Mouse (Mus musculus): ENCODE data around the gene Rpf1. TPM values are rescaled to one million over a fixed set of nuclear protein-coding genes. Genes with fewer than 3 reads are reported as not detected.

Gene Rpf1
- polyA plus RNA-seq, 1 experiment from 2014 or later: 87.9 TPM

DNA sequence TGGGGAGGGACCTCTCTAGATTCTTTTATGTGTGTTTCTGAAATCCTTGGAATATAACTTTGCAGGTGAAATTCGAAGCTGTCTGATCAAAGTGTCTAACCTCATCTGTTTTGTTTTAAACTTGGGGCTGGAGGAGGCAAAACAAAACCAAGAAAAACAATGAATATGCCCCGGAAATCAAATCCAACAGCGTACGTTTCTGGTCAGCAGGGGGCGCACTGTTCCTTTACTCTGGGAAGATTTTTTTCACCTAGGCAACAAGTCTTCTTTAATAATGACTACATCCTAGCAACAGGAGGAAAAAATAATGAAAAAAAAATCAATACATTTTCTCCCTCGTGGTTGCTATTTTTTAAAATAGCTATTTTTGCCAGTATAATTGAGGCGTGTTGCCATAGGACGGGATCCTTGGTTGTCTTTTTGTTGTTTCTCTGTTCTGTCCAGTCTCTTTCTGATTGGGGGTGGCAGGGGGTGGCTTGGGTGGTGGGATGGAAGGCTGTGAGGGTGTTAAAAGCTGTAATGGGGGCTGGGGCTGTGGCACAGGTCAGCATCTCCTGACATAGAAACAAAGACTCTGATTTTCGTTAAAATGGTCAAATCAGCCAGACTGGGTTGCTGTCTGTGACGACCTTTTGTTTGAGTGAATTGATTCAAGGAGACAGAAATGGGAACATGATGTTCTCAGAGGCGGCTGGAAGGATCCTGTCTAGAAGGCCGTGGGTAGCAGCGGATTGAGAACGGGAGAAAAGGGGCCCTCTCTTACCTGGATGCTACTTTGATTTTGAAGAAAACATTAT is 43.2 kb upstream of the Rpf1 start:
- 21% methylated on average over 14 of the region's 14 CpGs for WGBS
- H3K9ac ChIP-seq (replicated peaks; ENCODE audit: low read length): no peak overlapping the region
- no peak overlapping the region for H3K27ac ChIP-seq (replicated peaks; ENCODE audit: low read depth, low read length)
- H3K4me2 ChIP-seq (ENCODE audit: low read depth, low read length): no peak overlapping the region
- H3K36me3 ChIP-seq (replicated peaks; ENCODE audit: control insufficient read depth, insufficient read depth, low read depth, low read length): no peaks in the 10 kb centered on the region
- ATAC-seq (replicated peaks; ENCODE audit: insufficient number of reproducible peaks, low FRiP score, low TSS enrichment, low read depth) (no peak), DNase-seq (ENCODE audit: low spot score) (peak; percentile 91)
- H3K4me1 ChIP-seq (ENCODE audit: control insufficient read depth, insufficient read depth, low read length): no peaks in the 10 kb centered on the region
- no peaks in the 10 kb centered on the region for H3K27me3 ChIP-seq (ENCODE audit: control insufficient read depth, insufficient read depth, low read length)
- H3K4me3 ChIP-seq (ENCODE audit: low read depth, low read length): no peak overlapping the region
- no peaks in the 10 kb centered on the region for H3K9me3 ChIP-seq (replicated peaks; ENCODE audit: control insufficient read depth, low read length)

- H3K4me3 ChIP-seq (ENCODE audit: low read depth, low read length): no peak overlapping the region
- H3K4me2 ChIP-seq (ENCODE audit: low read depth, low read length): no peak overlapping the region
- H3K36me3 ChIP-seq (replicated peaks; ENCODE audit: control insufficient read depth, insufficient read depth, low read depth, low read length): no peaks in the 10 kb centered on the region
- WGBS: 90% methylated on average over 7 of the region's 7 CpGs
- H3K27ac ChIP-seq (replicated peaks; ENCODE audit: low read depth, low read length): no peak overlapping the region
- ATAC-seq (replicated peaks; ENCODE audit: insufficient number of reproducible peaks, low FRiP score, low TSS enrichment, low read depth) (no peak), DNase-seq (ENCODE audit: low spot score) (no peak)
- no peaks in the 10 kb centered on the region for H3K27me3 ChIP-seq (ENCODE audit: control insufficient read depth, insufficient read depth, low read length)
- H3K4me1 ChIP-seq (ENCODE audit: control insufficient read depth, insufficient read depth, low read length): no peaks in the 10 kb centered on the region
- H3K9me3 ChIP-seq (replicated peaks; ENCODE audit: control insufficient read depth, low read length): no peaks in the 10 kb centered on the region
- no peak overlapping the region for H3K9ac ChIP-seq (replicated peaks; ENCODE audit: low read length)
Measured at GRCm38 (mm10) chr3:146562936-146563335, 41.7 kb upstream of the Rpf1 start.

GRCm38 (mm10) chr3:146557507-146557906 is 36.3 kb upstream of the Rpf1 start:
- DNase-seq (ENCODE audit: low spot score): no peak
- H3K36me3 ChIP-seq (replicated peaks; ENCODE audit: control insufficient read depth, insufficient read depth, low read depth, low read length): no peaks in the 10 kb centered on the region

GRCm38 (mm10) chr3:146556567-146556966 is 35.3 kb upstream of the Rpf1 start:
- no peak overlapping the region for H3K9ac ChIP-seq (replicated peaks; ENCODE audit: low read length)
- no peaks in the 10 kb centered on the region for H3K4me1 ChIP-seq (ENCODE audit: control insufficient read depth, insufficient read depth, low read length)
- ATAC-seq (replicated peaks; ENCODE audit: insufficient number of reproducible peaks, low FRiP score, low TSS enrichment, low read depth) (no peak), DNase-seq (ENCODE audit: low spot score) (no peak)
- no peaks in the 10 kb centered on the region for H3K36me3 ChIP-seq (replicated peaks; ENCODE audit: control insufficient read depth, insufficient read depth, low read depth, low read length)
- no peak overlapping the region for H3K27ac ChIP-seq (replicated peaks; ENCODE audit: low read depth, low read length)
- H3K4me2 ChIP-seq (ENCODE audit: low read depth, low read length): no peak overlapping the region
- 73% methylated on average over 1 of the region's 1 CpGs for WGBS
- no peaks in the 10 kb centered on the region for H3K9me3 ChIP-seq (replicated peaks; ENCODE audit: control insufficient read depth, low read length)
- H3K27me3 ChIP-seq (ENCODE audit: control insufficient read depth, insufficient read depth, low read length): no peaks in the 10 kb centered on the region
- H3K4me3 ChIP-seq (ENCODE audit: low read depth, low read length): no peak overlapping the region

More at GRCm38 (mm10) chr3:146557507-146557906, 36.3 kb upstream of the Rpf1 start:
- H3K9ac ChIP-seq (replicated peaks; ENCODE audit: low read length): no peak overlapping the region
- H3K27ac ChIP-seq (replicated peaks; ENCODE audit: low read depth, low read length): no peak overlapping the region
- no peak overlapping the region for H3K4me3 ChIP-seq (ENCODE audit: low read depth, low read length)
- no peaks in the 10 kb centered on the region for H3K4me1 ChIP-seq (ENCODE audit: control insufficient read depth, insufficient read depth, low read length)
- ATAC-seq (replicated peaks; ENCODE audit: insufficient number of reproducible peaks, low FRiP score, low TSS enrichment, low read depth): no peak
- no peak overlapping the region for H3K4me2 ChIP-seq (ENCODE audit: low read depth, low read length)
- H3K9me3 ChIP-seq (replicated peaks; ENCODE audit: control insufficient read depth, low read length): no peaks in the 10 kb centered on the region
- WGBS: 82% methylated on average over 6 of the region's 6 CpGs
- H3K27me3 ChIP-seq (ENCODE audit: control insufficient read depth, insufficient read depth, low read length): no peaks in the 10 kb centered on the region

DNA sequence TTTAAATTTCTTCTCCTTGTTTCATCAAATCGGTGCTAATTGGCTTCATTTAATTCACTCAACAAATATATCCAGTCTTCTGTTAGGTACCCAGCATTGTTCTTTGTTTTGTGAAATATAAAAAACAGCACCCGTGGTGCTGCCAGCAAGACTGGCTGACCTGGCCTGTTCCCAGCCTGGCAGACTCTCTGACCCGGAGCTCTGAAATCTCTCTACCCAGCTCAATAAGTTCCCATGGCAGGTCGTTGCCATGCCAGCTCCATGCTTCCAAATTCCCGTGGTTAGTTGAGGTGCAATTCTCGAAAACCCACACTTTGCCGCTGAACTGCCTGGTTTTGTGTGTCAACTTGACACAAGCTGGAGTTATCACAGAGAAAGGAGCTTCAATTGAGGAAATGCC is 33.6 kb upstream of the Rpf1 start:
- DNase-seq (ENCODE audit: low spot score) (no peak), ATAC-seq (replicated peaks; ENCODE audit: insufficient number of reproducible peaks, low FRiP score, low TSS enrichment, low read depth) (no peak)
- 78% methylated on average over 7 of the region's 7 CpGs for WGBS
- Histone ChIP-seq H3K4me1 (ENCODE audit: control insufficient read depth, insufficient read depth, low read length) (no peaks in the 10 kb centered on the region), H3K9me3 (replicated peaks; ENCODE audit: control insufficient read depth, low read length) (no peaks in the 10 kb centered on the region), H3K36me3 (replicated peaks; ENCODE audit: control insufficient read depth, insufficient read depth, low read depth, low read length) (no peaks in the 10 kb centered on the region), H3K27me3 (ENCODE audit: control insufficient read depth, insufficient read depth, low read length) (no peaks in the 10 kb centered on the region), H3K4me3 (ENCODE audit: low read depth, low read length) (no peak overlapping the region), H3K9ac (replicated peaks; ENCODE audit: low read length) (no peak overlapping the region), H3K4me2 (ENCODE audit: low read depth, low read length) (no peak overlapping the region), H3K27ac (replicated peaks; ENCODE audit: low read depth, low read length) (no peak overlapping the region)

DNA sequence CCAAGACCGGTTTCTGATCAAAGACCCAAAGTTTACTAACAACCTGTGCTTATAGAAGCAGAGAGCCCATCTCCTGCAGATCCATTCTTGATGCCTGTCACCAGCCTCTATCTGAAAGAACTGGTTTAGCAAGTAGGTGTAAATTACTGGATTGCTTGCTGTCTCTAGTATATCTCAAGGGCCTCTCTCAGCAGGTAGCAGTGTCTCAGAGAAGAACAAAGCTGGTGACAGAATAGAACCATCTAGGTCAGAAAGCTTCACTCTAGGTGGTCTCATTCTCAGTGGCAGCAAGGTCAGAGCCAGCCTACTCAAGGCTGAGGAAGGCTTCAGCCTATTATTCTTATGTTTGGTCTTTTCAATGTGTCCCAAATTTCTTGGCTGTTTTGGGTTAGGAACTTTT is 22.4 kb upstream of the Rpf1 start:
- Histone ChIP-seq H3K9ac (replicated peaks; ENCODE audit: low read length) (no peak overlapping the region), H3K4me2 (ENCODE audit: low read depth, low read length) (no peak overlapping the region), H3K36me3 (replicated peaks; ENCODE audit: control insufficient read depth, insufficient read depth, low read depth, low read length) (no peaks in the 10 kb centered on the region), H3K27ac (replicated peaks; ENCODE audit: low read depth, low read length) (no peak overlapping the region), H3K4me1 (ENCODE audit: control insufficient read depth, insufficient read depth, low read length) (no peaks in the 10 kb centered on the region), H3K27me3 (ENCODE audit: control insufficient read depth, insufficient read depth, low read length) (no peaks in the 10 kb centered on the region), H3K4me3 (ENCODE audit: low read depth, low read length) (no peak overlapping the region), H3K9me3 (replicated peaks; ENCODE audit: control insufficient read depth, low read length) (no peaks in the 10 kb centered on the region)
- 29% methylated on average over 1 of the region's 1 CpGs for WGBS
- ATAC-seq (replicated peaks; ENCODE audit: insufficient number of reproducible peaks, low FRiP score, low TSS enrichment, low read depth) (no peak), DNase-seq (ENCODE audit: low spot score) (no peak)

- Histone ChIP-seq H3K4me1 (ENCODE audit: control insufficient read depth, insufficient read depth, low read length) (no peaks in the 10 kb centered on the region), H3K4me2 (ENCODE audit: low read depth, low read length) (no peak overlapping the region), H3K4me3 (ENCODE audit: low read depth, low read length) (no peak overlapping the region), H3K9ac (replicated peaks; ENCODE audit: low read length) (no peak overlapping the region), H3K27me3 (ENCODE audit: control insufficient read depth, insufficient read depth, low read length) (no peaks in the 10 kb centered on the region), H3K36me3 (replicated peaks; ENCODE audit: control insufficient read depth, insufficient read depth, low read depth, low read length) (no peaks in the 10 kb centered on the region), H3K27ac (replicated peaks; ENCODE audit: low read depth, low read length) (no peak overlapping the region), H3K9me3 (replicated peaks; ENCODE audit: control insufficient read depth, low read length) (no peaks in the 10 kb centered on the region)
- no peak for ATAC-seq (replicated peaks; ENCODE audit: insufficient number of reproducible peaks, low FRiP score, low TSS enrichment, low read depth)
- no peak for DNase-seq (ENCODE audit: low spot score)
- WGBS: 84% methylated on average over 4 of the region's 4 CpGs
Measured at GRCm38 (mm10) chr3:146540521-146541273, 19.5 kb upstream of the Rpf1 start.

DNA sequence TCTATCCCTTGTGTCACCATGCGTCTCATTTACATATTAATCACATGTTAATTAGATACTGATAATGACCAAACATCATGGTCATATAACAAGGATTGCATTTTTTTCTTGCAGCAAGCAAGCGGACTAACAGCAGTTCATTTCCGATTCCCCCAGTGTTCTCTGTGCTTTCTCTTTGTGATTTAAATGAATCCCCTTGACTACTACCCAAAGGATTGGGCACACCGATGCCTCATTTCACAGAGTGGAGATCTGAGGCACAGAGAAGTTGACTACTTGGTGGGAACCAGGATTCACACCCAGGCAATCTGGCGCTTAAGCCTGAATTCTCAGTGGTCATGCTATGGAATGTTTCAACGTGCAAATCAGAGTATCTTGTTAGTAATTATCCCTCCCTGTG is 13.8 kb upstream of the Rpf1 start:
- H3K27ac ChIP-seq (replicated peaks; ENCODE audit: low read depth, low read length): no peak overlapping the region
- DNase-seq (ENCODE audit: low spot score) (no peak), ATAC-seq (replicated peaks; ENCODE audit: insufficient number of reproducible peaks, low FRiP score, low TSS enrichment, low read depth) (no peak)
- H3K4me3 ChIP-seq (ENCODE audit: low read depth, low read length): no peak overlapping the region
- H3K9me3 ChIP-seq (replicated peaks; ENCODE audit: control insufficient read depth, low read length): no peaks in the 10 kb centered on the region
- no peak overlapping the region for H3K9ac ChIP-seq (replicated peaks; ENCODE audit: low read length)
- H3K4me2 ChIP-seq (ENCODE audit: low read depth, low read length): no peak overlapping the region
- no peaks in the 10 kb centered on the region for H3K27me3 ChIP-seq (ENCODE audit: control insufficient read depth, insufficient read depth, low read length)
- WGBS: 63% methylated on average over 6 of the region's 6 CpGs
- no peaks in the 10 kb centered on the region for H3K4me1 ChIP-seq (ENCODE audit: control insufficient read depth, insufficient read depth, low read length)
- H3K36me3 ChIP-seq (replicated peaks; ENCODE audit: control insufficient read depth, insufficient read depth, low read depth, low read length): no peaks in the 10 kb centered on the region
